Mouse (Mus musculus): ENCODE data around the gene Camk2d. TPM values are rescaled to one million over a fixed set of nuclear protein-coding genes. Genes with fewer than 3 reads are reported as not detected.
A peak's percentile ranks its signal among the peaks of the same experiment; 100 is the strongest.

Camk2d gene
- total and polyA plus RNA-seq, 3 experiments, result 66.1 to 80.4 (median 77.3) TPM

- H3K27me3 ChIP-seq (replicated peaks), result no peaks in the 10 kb centered on the region
- in situ Hi-C loops (cut with MboI; ENCODE audit: low pct_ligation_motif_present, low pct_unique_long_range_greater_than_20kb, low sequenced_read_pairs) (no loop called here), dilution Hi-C loops (cut with MboI; ENCODE audit: extremely low pct_ligation_motif_present, extremely low pct_unique_long_range_greater_than_20kb, low sequenced_read_pairs) (no loop called here)
- peaks cover 2 to 28% of the 10 kb centered on the region in 2 experiments for H3K36me3 ChIP-seq (replicated peaks in 1 of 2; ENCODE audit: control insufficient read depth in 1 of 2, insufficient read depth in 1 of 2, low read length in 1 of 2)
- peaks cover 53% of the 10 kb centered on the region for H3K79me2 ChIP-seq (replicated peaks; ENCODE audit: control insufficient read depth, extremely low read depth, insufficient read depth, poor library complexity, severe bottlenecking)
- no peak for TF ChIP-seq NELFE (IDR thresholded peaks at IDR 0.05; ENCODE audit: low read depth, low read length)
- H3K27ac ChIP-seq (ENCODE audit: insufficient read depth, low read depth), result no peak overlapping the region
- H3K4me2 ChIP-seq (ENCODE audit: insufficient read depth, low read depth, poor library complexity, severe bottlenecking), result no peak overlapping the region
- no peak overlapping the region for H3K4me3 ChIP-seq (replicated peaks in 1 of 3; ENCODE audit: low read depth in 2 of 3, low read length in 2 of 3, poor library complexity in 1 of 3)
- H3K4me1 ChIP-seq (ENCODE audit: control insufficient read depth in 1 of 2, insufficient read depth in 2 of 2), result peaks cover 4 to 50% of the 10 kb centered on the region in 2 experiments; a peak in 3 of 4 replicates
- DNase-seq (ENCODE audit: extremely low read depth), result no peak
- H3K9me3 ChIP-seq (replicated peaks; ENCODE audit: low read length), result no peaks in the 10 kb centered on the region
- no peak overlapping the region for H3K9ac ChIP-seq (ENCODE audit: insufficient read depth, low read depth)
Observed at GRCm38 (mm10) chr3:126641451-126641850, 45.3 kb downstream of the Camk2d start.

DNA sequence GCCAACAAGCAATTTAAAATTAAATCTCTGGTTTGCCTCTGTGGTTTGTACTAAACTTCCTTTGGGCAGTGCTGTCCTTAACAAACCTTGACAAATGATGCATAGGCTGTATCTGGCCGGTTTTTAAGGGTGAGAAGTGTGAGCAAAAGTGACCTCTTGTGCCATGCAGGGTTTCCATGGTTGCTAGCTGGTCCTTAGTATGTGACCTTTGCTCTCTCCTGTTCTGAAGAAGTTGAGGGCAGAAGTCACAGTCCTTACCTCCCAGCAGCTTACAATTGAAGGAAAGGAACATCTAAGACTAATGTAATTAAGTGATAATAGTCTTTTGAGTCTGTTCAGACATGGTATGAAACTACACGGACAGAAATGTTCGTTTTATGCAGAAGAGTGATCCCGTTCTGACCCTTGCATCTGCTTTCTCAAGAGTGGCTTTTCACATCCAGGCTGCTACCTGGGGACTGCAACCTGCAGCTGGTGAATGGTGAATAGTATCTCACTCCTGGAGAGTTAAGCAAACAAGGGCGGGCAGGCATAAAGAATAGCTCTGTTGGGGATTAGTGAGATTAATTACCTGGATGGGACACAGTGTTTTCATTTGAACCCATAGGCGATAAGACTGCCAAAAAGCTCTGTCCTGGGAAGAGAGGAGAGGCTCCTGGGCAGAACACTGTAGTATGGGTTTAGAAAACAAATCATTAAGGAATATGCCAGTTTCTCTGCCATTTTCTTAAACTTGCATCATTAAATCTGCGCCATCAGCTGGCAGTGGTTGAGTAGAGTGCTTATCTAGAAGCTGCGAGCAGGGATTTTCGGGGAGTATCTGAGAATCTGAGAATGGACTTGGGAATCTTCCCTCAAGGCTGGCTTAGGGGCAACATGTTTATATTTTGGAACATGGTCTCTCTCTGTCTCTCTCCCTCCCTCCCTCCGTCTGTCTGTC lies 47.2 kb downstream of the Camk2d start:
- H3K4me3 ChIP-seq (replicated peaks in 1 of 3; ENCODE audit: low read depth in 2 of 3, low read length in 2 of 3, poor library complexity in 1 of 3), result no peak overlapping the region
- no peaks in the 10 kb centered on the region for H3K9me3 ChIP-seq (replicated peaks; ENCODE audit: low read length)
- H3K27ac ChIP-seq (ENCODE audit: insufficient read depth, low read depth), result no peak overlapping the region
- dilution Hi-C loops (cut with MboI; ENCODE audit: extremely low pct_ligation_motif_present, extremely low pct_unique_long_range_greater_than_20kb, low sequenced_read_pairs) (no loop called here), in situ Hi-C loops (cut with MboI; ENCODE audit: low pct_ligation_motif_present, low pct_unique_long_range_greater_than_20kb, low sequenced_read_pairs) (no loop called here)
- no peak overlapping the region for H3K4me2 ChIP-seq (ENCODE audit: insufficient read depth, low read depth, poor library complexity, severe bottlenecking)
- H3K27me3 ChIP-seq (replicated peaks), result no peaks in the 10 kb centered on the region
- H3K79me2 ChIP-seq (replicated peaks; ENCODE audit: control insufficient read depth, extremely low read depth, insufficient read depth, poor library complexity, severe bottlenecking), result peaks cover 50% of the 10 kb centered on the region
- no peak overlapping the region for H3K9ac ChIP-seq (ENCODE audit: insufficient read depth, low read depth)
- no peak for TF ChIP-seq KAT2A (IDR thresholded peaks at IDR 0.05; ENCODE audit: insufficient replicate concordance, low read length)
- no peak for TF ChIP-seq CHD2 (IDR thresholded peaks at IDR 0.05; ENCODE audit: low read length)
- TF ChIP-seq ZMIZ1 (IDR thresholded peaks at IDR 0.05; ENCODE audit: low read depth, low read length), result no peak
- TF ChIP-seq TCF12 (IDR thresholded peaks at IDR 0.05; ENCODE audit: low read depth, low read length), result no peak
- H3K36me3 ChIP-seq (replicated peaks in 1 of 2; ENCODE audit: control insufficient read depth in 1 of 2, insufficient read depth in 1 of 2, low read length in 1 of 2), result peaks cover 0 to 23% of the 10 kb centered on the region in 2 experiments
- DNase-seq (ENCODE audit: extremely low read depth), result no peak
- H3K4me1 ChIP-seq (ENCODE audit: control insufficient read depth in 1 of 2, insufficient read depth in 2 of 2), result peaks cover 4 to 44% of the 10 kb centered on the region in 2 experiments; a peak in 3 of 4 replicates

- DNase-seq (ENCODE audit: extremely low read depth), result no peak
- peak overlapping the region; percentile 87 for H3K4me2 ChIP-seq (ENCODE audit: insufficient read depth, low read depth, poor library complexity, severe bottlenecking)
- no peaks in the 10 kb centered on the region for H3K9me3 ChIP-seq (replicated peaks; ENCODE audit: low read length)
- H3K36me3 ChIP-seq (replicated peaks in 1 of 2; ENCODE audit: control insufficient read depth in 1 of 2, insufficient read depth in 1 of 2, low read length in 1 of 2), result peaks cover 0 to 9% of the 10 kb centered on the region in 2 experiments
- H3K27ac ChIP-seq (ENCODE audit: insufficient read depth, low read depth), result 0 out of 2 replicates have a peak overlapping the region, but pooled peaks have one; percentile 1
- in situ Hi-C loops (cut with MboI; ENCODE audit: low pct_ligation_motif_present, low pct_unique_long_range_greater_than_20kb, low sequenced_read_pairs), result no loop called here
- H3K4me3 ChIP-seq (replicated peaks in 1 of 3; ENCODE audit: low read depth in 2 of 3, low read length in 2 of 3, poor library complexity in 1 of 3), result no peak overlapping the region
- no peak overlapping the region for H3K9ac ChIP-seq (ENCODE audit: insufficient read depth, low read depth)
- H3K4me1 ChIP-seq (ENCODE audit: control insufficient read depth in 1 of 2, insufficient read depth in 2 of 2), result peaks cover 15 to 69% of the 10 kb centered on the region in 2 experiments
- no peaks in the 10 kb centered on the region for H3K27me3 ChIP-seq (replicated peaks)
- peaks cover 60% of the 10 kb centered on the region for H3K79me2 ChIP-seq (replicated peaks; ENCODE audit: control insufficient read depth, extremely low read depth, insufficient read depth, poor library complexity, severe bottlenecking)
- dilution Hi-C loops (cut with MboI; ENCODE audit: extremely low pct_ligation_motif_present, extremely low pct_unique_long_range_greater_than_20kb, low sequenced_read_pairs), result no loop called here
- TF ChIP-seq MEF2A (IDR thresholded peaks at IDR 0.05; ENCODE audit: borderline replicate concordance, low read depth, low read length), result no peak
- peak; percentile 10; the same call in 1 of the 2 replicates for TF ChIP-seq EP300 (IDR thresholded peaks at IDR 0.05; ENCODE audit: low read length)
- no peak for TF ChIP-seq ZNF384 (IDR thresholded peaks at IDR 0.05; ENCODE audit: low read depth, low read length)
- peak; percentile 12; the same call in 1 of the 2 replicates for TF ChIP-seq CHD1 (IDR thresholded peaks at IDR 0.05; ENCODE audit: low read depth, low read length)
Observed at GRCm38 (mm10) chr3:126650332-126650731, 54.2 kb downstream of the Camk2d start.

Measured in CH12.LX (cell line).